Mouse (Mus musculus) telencephalon, adult 2 months (tissue): Measurements from ENCODE around the gene Ccdc87.
"Not testable (repeated sequence)": the region's sequence is repeated elsewhere in the genome, so short reads cannot be mapped to it uniquely, and the experiment has no call there.

Experiments
- DNase-seq: peaks from one replicate; pipeline ENCODE4 v3.0.0-alpha.2; 2011; ENCODE audit warnings: low read depth, low spot score

Ccdc87 gene

GRCm38 (mm10) chr19:4838526-4839140, 533 bp upstream of the Ccdc87 start:
- DNase-seq = no peak

- DNase-seq = no peak
Measured at GRCm38 (mm10) chr19:4840848-4841247, 1.7 kb downstream of the Ccdc87 start.

GRCm38 (mm10) chr19:4842611-4843010, 3.4 kb downstream of the Ccdc87 start:
- DNase-seq = no peak

- DNase-seq = no peak
Measured at GRCm38 (mm10) chr19:4845846-4846245, 6.7 kb downstream of the Ccdc87 start.

- no peak for DNase-seq
Measured at GRCm38 (mm10) chr19:4847490-4847889, 8.3 kb downstream of the Ccdc87 start.

- no peak for DNase-seq
Measured at GRCm38 (mm10) chr19:4849800-4850199, 10.6 kb downstream of the Ccdc87 start.

GRCm38 (mm10) chr19:4850281-4850680, 11.1 kb downstream of the Ccdc87 start:
- DNase-seq = no peak

- DNase-seq = peak; percentile 83
Measured at GRCm38 (mm10) chr19:4854552-4855469, 15.6 kb downstream of the Ccdc87 start, which contains the start of gene Ctsf. TSS of gene Ctsf (plus strand) at chr19:4855130.

GRCm38 (mm10) chr19:4855470-4855820, 16.3 kb downstream of the Ccdc87 start:
- DNase-seq = no peak

GRCm38 (mm10) chr19:4855951-4856350, 16.8 kb downstream of the Ccdc87 start:
- DNase-seq = no peak

GRCm38 (mm10) chr19:4859081-4859480, 19.9 kb downstream of the Ccdc87 start:
- no peak for DNase-seq

GRCm38 (mm10) chr19:4863048-4863447, 23.9 kb downstream of the Ccdc87 start:
- no peak for DNase-seq

- no peak for DNase-seq
Measured at GRCm38 (mm10) chr19:4865147-4865546, 26.0 kb downstream of the Ccdc87 start.

GRCm38 (mm10) chr19:4874613-4875012, 35.4 kb downstream of the Ccdc87 start:
- not testable (repeated sequence) for DNase-seq

- DNase-seq = no peak
Measured at GRCm38 (mm10) chr19:4876241-4876640, 37.1 kb downstream of the Ccdc87 start.

- DNase-seq = no peak
Measured at GRCm38 (mm10) chr19:4876755-4877154, 37.6 kb downstream of the Ccdc87 start.

- DNase-seq = no peak
Measured at GRCm38 (mm10) chr19:4877785-4878184, 38.6 kb downstream of the Ccdc87 start, which contains the start of gene Actn3. TSS of gene Actn3 (minus strand) at chr19:4877909.

GRCm38 (mm10) chr19:4878405-4879323, 39.5 kb downstream of the Ccdc87 start, which contains the start of gene Zdhhc24:
TSS of gene Zdhhc24 (plus strand) at chr19:4878668.
- DNase-seq = peak; percentile 96

GRCm38 (mm10) chr19:4879324-4879703, 40.1 kb downstream of the Ccdc87 start:
- DNase-seq = no peak

- DNase-seq = no peak
Measured at GRCm38 (mm10) chr19:4883961-4884360, 44.8 kb downstream of the Ccdc87 start.

GRCm38 (mm10) chr19:4889791-4890190, 50.6 kb downstream of the Ccdc87 start:
- DNase-seq = no peak

- DNase-seq = no peak
Measured at GRCm38 (mm10) chr19:4891798-4892197, 52.6 kb downstream of the Ccdc87 start.
